Mouse (Mus musculus) limb, embryonic 14.5 days (tissue): ENCODE data around the gene Cox6b2. TPM values are rescaled to one million over a fixed set of nuclear protein-coding genes. Genes with fewer than 3 reads are reported as not detected.
A peak's percentile ranks its signal among the peaks of the same experiment; 100 is the strongest.
"Not testable (repeated sequence)": the region's sequence is repeated elsewhere in the genome, so short reads cannot be mapped to it uniquely, and the experiment has no call there.

Source experiments
- ATAC-seq: fragments of 200-750 bp; cut with Nextera tagmentation; 2 replicates; pipeline ENCODE4 v1.8.0; 2017; ENCODE audit warnings: low read depth, moderate number of reproducible peaks, moderate TSS enrichment; ENCODE audit not compliant: low FRiP score
- DNase-seq: peaks from one replicate; pipeline ENCODE4 v3.0.0-alpha.2; 2015; ENCODE audit warnings: low spot score
- H3K27ac ChIP-seq: fragments of 300-500 bp; sonication (generic); replicated peaks from 2 replicates; pipeline ENCODE4 v1.5.1; 2014; ENCODE audit warnings: low read depth, mild to moderate bottlenecking, low read length, moderate library complexity, mixed read lengths
- H3K27me3 ChIP-seq: fragments of 300-500 bp; sonication (generic); 2 replicates; pipeline ENCODE4 v1.6.1; 2014; ENCODE audit warnings: low read length, mixed read lengths; ENCODE audit not compliant: control insufficient read depth, insufficient read depth
- H3K36me3 ChIP-seq: fragments of 300-500 bp; sonication (generic); 2 replicates; pipeline ENCODE4 v1.6.1; 2014; ENCODE audit warnings: mild to moderate bottlenecking, low read length, moderate library complexity, mixed read lengths; ENCODE audit not compliant: control insufficient read depth, insufficient read depth
- H3K4me1 ChIP-seq: fragments of 300-500 bp; sonication (generic); 2 replicates; pipeline ENCODE4 v1.6.1; 2014; ENCODE audit warnings: antibody characterized with exemption, low read length, mixed read lengths; ENCODE audit not compliant: control insufficient read depth, insufficient read depth
- H3K4me2 ChIP-seq: fragments of 300-500 bp; sonication (generic); replicated peaks from 2 replicates; pipeline ENCODE4 v1.6.1; 2014; ENCODE audit warnings: low read depth, mild to moderate bottlenecking, low read length, moderate library complexity; ENCODE audit not compliant: severe bottlenecking
- H3K4me3 ChIP-seq: fragments of 300-500 bp; sonication (generic); replicated peaks from 2 replicates; pipeline ENCODE4 v1.5.1; 2014; ENCODE audit warnings: low read length
- H3K9ac ChIP-seq: fragments of 300-500 bp; sonication (generic); 2 replicates; pipeline ENCODE4 v1.6.1; 2014; ENCODE audit warnings: mild to moderate bottlenecking, low read depth, low read length, moderate library complexity; ENCODE audit not compliant: severe bottlenecking
- H3K9me3 ChIP-seq: fragments of 300-500 bp; sonication (generic); 2 replicates; pipeline ENCODE4 v1.6.1; 2016; ENCODE audit warnings: low read length; ENCODE audit not compliant: control insufficient read depth
- POLR2A ChIP-seq: fragments of 200-500 bp; IDR thresholded peaks from 2 replicates; pipeline ENCODE4 v1.8.0; 2012; ENCODE audit warnings: inconsistent platforms, mild to moderate bottlenecking, moderate library complexity, borderline replicate concordance; ENCODE audit not compliant: insufficient read depth, insufficient read length; ENCODE audit errors: extremely low read depth
- WGBS: fragments of 180-500 bp; shearing (Covaris S2); extraction: QIAGEN DNeasy Blood & Tissue Kit; methylation state at CpG from one replicate; pipeline ENCODE4 v1.1.7; 2014; 5-methylcytosine and 5-hydroxymethylcytosine counted together
- polyA plus RNA-seq, 2 experiments: library from polyadenylated mRNA; depleted of rRNA in 1 of 2; stranded (reverse) in 1 of 2; unstranded in 1 of 2; fragments of >200 nt; fragmentation: Nextera tagmentation in 1 of 2; extraction: Ambion mirVana in 1 of 2; gene quantifications; 2 replicates each; pipeline versions ENCODE4 v1.2.1 to v1.2.3; 2012 to 2014

The Cox6b2 gene
- polyA plus RNA-seq (2012; rRNA removed) (91.7 and 127 TPM in 2 replicates), polyA plus RNA-seq (2014; fragmentation: Nextera tagmentation; extraction: Ambion mirVana) (44.7 and 48.9 TPM in 2 replicates)

GRCm38 (mm10) chr7:4752821-4753570, at the start of gene Cox6b2:
TSS of gene Cox6b2 (minus strand) at chr7:4753094.
- DNase-seq: peak; percentile 98
- no peaks in the 10 kb centered on the region for H3K36me3 ChIP-seq
- H3K27ac ChIP-seq: peak within 1 kb of the TSS; percentile 63
- peak within 1 kb of the TSS; percentile 52 for H3K9ac ChIP-seq
- whole genome bisulfite sequencing: 5% methylated on average over 24 of the region's 24 CpGs
- TF ChIP-seq POLR2A: peak; percentile 58; the same call in 1 of the 2 replicates
- no peaks in the 10 kb centered on the region for H3K9me3 ChIP-seq
- H3K4me1 ChIP-seq: peaks cover 9% of the 10 kb centered on the region
- no peaks in the 10 kb centered on the region for H3K27me3 ChIP-seq
- ATAC-seq: peak; percentile 95
- H3K4me3 ChIP-seq: peak within 1 kb of the TSS; percentile 39
- H3K4me2 ChIP-seq: peak within 1 kb of the TSS; percentile 51

- Histone ChIP-seq H3K4me2 (no peak overlapping the region), H3K36me3 (peaks cover 26% of the 10 kb centered on the region), H3K4me3 (no peak overlapping the region), H3K9ac (no peak overlapping the region), H3K27ac (no peak overlapping the region), H3K9me3 (no peaks in the 10 kb centered on the region), H3K4me1 (no peaks in the 10 kb centered on the region), H3K27me3 (no peaks in the 10 kb centered on the region)
- no peak for TF ChIP-seq POLR2A
- no peak for DNase-seq
- ATAC-seq: no peak
Observed at GRCm38 (mm10) chr7:4802247-4802646, 49.4 kb upstream of the Cox6b2 start.

GRCm38 (mm10) chr7:4795767-4796433, 43.0 kb upstream of the Cox6b2 start:
- DNase-seq (peak; percentile 32), ATAC-seq (0 out of 2 replicates have a peak, but pooled peaks have one; percentile 3)
- Histone ChIP-seq H3K27ac (no peak overlapping the region), H3K4me1 (peaks cover 9% of the 10 kb centered on the region; the same call in 1 of the 2 replicates), H3K9ac (no peak overlapping the region), H3K4me3 (no peak overlapping the region), H3K36me3 (peaks cover 43% of the 10 kb centered on the region), H3K9me3 (no peaks in the 10 kb centered on the region), H3K4me2 (no peak overlapping the region), H3K27me3 (no peaks in the 10 kb centered on the region)
- 68% methylated on average over 7 of the region's 7 CpGs for WGBS
- no peak for TF ChIP-seq POLR2A

- ATAC-seq (no peak), DNase-seq (no peak)
- Histone ChIP-seq H3K4me3 (no peak overlapping the region), H3K36me3 (peaks cover 43% of the 10 kb centered on the region), H3K9ac (no peak overlapping the region), H3K4me1 (peaks cover 9% of the 10 kb centered on the region; the same call in 1 of the 2 replicates), H3K9me3 (no peaks in the 10 kb centered on the region), H3K27ac (no peak overlapping the region), H3K27me3 (no peaks in the 10 kb centered on the region), H3K4me2 (no peak overlapping the region)
- TF ChIP-seq POLR2A: no peak
- 87% methylated on average over 3 of the region's 3 CpGs for WGBS
Observed at GRCm38 (mm10) chr7:4794631-4795168, 41.8 kb upstream of the Cox6b2 start.

DNA sequence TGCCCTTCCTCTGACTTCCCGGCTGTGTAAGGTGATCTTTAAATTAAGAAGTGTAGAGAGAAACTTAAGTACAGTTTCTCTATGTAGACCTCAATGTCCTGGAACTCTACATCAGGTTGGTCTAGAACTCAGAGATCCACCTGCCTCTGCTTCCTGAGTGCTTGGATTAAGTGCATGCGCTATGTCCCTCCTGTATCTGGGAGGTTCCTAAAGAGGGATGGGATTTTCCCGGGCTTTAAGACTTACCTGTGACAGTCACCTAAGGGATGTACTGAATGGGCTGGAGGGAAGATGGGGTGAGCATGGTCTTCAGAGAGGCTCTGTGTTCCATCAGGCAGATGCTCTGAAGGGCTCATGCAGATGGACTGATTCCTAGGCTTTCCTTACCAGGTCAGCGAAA, 40.8 kb upstream of the Cox6b2 start:
- H3K27me3 ChIP-seq: no peaks in the 10 kb centered on the region
- no peaks in the 10 kb centered on the region for H3K9me3 ChIP-seq
- peaks cover 43% of the 10 kb centered on the region for H3K36me3 ChIP-seq
- no peak for DNase-seq
- H3K4me2 ChIP-seq: peak overlapping the region; percentile 83
- H3K4me3 ChIP-seq: peak overlapping the region; percentile 91
- peak overlapping the region; percentile 97 for H3K9ac ChIP-seq
- H3K27ac ChIP-seq: peak overlapping the region; percentile 92; the same call in 1 of the 2 replicates
- peaks cover 9% of the 10 kb centered on the region; the same call in 1 of the 2 replicates for H3K4me1 ChIP-seq
- ATAC-seq: no peak
- 44% methylated on average over 4 of the region's 4 CpGs for WGBS
- no peak for TF ChIP-seq POLR2A

DNA sequence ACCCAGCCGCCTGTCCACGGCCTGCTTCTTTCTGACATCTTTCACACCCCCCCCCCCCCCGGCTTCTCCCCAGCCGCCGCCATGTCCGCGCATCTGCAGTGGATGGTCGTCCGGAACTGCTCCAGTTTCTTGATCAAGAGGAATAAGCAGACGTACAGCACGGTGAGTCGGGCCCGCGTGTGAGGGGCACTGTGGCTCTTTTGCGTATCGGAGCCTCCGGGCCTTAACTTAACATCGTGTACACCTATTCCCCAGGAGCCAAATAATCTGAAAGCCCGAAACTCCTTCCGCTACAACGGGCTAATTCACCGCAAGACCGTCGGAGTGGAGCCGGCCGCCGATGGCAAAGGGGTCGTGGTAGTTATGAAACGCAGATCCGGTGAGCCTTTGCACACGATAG, 40.4 kb upstream of the Cox6b2 start:
- H3K4me1 ChIP-seq: peaks cover 13% of the 10 kb centered on the region

More for the DNA sequence above, 40.4 kb upstream of the Cox6b2 start:
- not testable (repeated sequence) for DNase-seq, H3K9me3 ChIP-seq, ATAC-seq, H3K27me3 ChIP-seq
- Histone ChIP-seq H3K36me3 (peaks cover 43% of the 10 kb centered on the region), H3K4me2 (peak overlapping the region; percentile 83), H3K4me3 (peak overlapping the region; percentile 91), H3K27ac (peak overlapping the region; percentile 92), H3K9ac (peak overlapping the region; percentile 97)
- under 1% methylated on average over 31 of the region's 31 CpGs for WGBS
